ENCODE assay signal across 14 mouse cellular contexts in the genomic region with DNA sequence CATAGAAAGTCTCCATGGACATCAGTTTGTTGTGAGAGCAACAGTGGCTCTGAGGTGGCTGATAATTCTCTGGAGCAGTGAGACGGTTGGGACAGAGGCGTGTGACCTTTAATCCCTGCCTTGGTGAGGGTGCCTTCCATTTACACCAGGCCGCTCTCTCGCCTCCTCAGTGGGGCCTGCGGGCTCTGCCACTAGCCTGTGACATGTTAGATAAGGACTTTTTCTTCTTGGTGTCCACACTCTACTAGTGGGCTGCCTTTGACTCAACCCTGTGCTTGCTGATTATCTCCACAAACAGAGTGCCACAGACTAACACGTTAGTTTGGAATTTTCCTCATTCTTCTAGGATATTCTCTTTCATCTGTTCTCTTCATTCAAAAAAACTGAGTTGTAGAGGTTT. TPM values are rescaled to one million over a fixed set of nuclear protein-coding genes. Genes with fewer than 3 reads are reported as not detected.
A peak's percentile ranks its signal among the peaks of the same experiment; 100 is the strongest.
DNase-seq lines count a peak whose midpoint lies in the region; ATAC-seq and TF ChIP-seq lines count a peak whose summit lies in the region.
"Had no signal": no experiment of that assay in that cellular context is flagged by ENCODE, and none has a peak within 500 bp of the region (broad histone marks: within the 10 kb centered on the region; RNA-seq: fewer than 3 reads in every experiment).

No protein-coding gene starts in this region.

- peak; percentile 58 for DNase-seq in liver, embryonic 11.5 days (ENCODE audit: low spot score)
- DNase-seq in spleen, postnatal 36 days (ENCODE audit: low spot score in 2 of 2), result peak; percentile 57 to 69
- no peak for DNase-seq in right cerebral cortex, postnatal 14 days
- DNase-seq in adrenal gland, adult 8-10 months, result no peak
- DNase-seq: adrenal gland, postnatal 10 days; cerebellum, adult 2 months; gastrocnemius, postnatal 14 days; heart, postnatal 4 days; lung, postnatal 10 days had no signal

- H3K9me3 ChIP-seq in intestine, embryonic 15.5 days, result no peaks in the 10 kb centered on the region
- no peaks in the 10 kb centered on the region for H3K9me3 ChIP-seq in intestine, postnatal 0 days (ENCODE audit: control insufficient read depth)
- no peaks in the 10 kb centered on the region for H3K9me3 ChIP-seq in liver, embryonic 11.5 days (ENCODE audit: control insufficient read depth, low read length)
- H3K9me3 ChIP-seq: forebrain, embryonic 12.5 days had no signal

- 76% methylated on average over 6 of the region's 6 CpGs for WGBS in intestine, embryonic 15.5 days
- 74% methylated on average over 6 of the region's 6 CpGs for WGBS in intestine, postnatal 0 days
- WGBS in liver, embryonic 11.5 days, result 32% methylated on average over 6 of the region's 6 CpGs

- H3K27me3 ChIP-seq in intestine, embryonic 15.5 days (replicated peaks), result no peaks in the 10 kb centered on the region
- H3K27me3 ChIP-seq in intestine, postnatal 0 days (replicated peaks; ENCODE audit: control insufficient read depth, insufficient read depth, low read length), result no peaks in the 10 kb centered on the region
- no peaks in the 10 kb centered on the region for H3K27me3 ChIP-seq in liver, embryonic 11.5 days (replicated peaks; ENCODE audit: control insufficient read depth, insufficient read depth, low read length)
- H3K27me3 ChIP-seq: forebrain, embryonic 12.5 days had no signal

- H3K9ac ChIP-seq in intestine, embryonic 15.5 days, result no peak overlapping the region
- no peak overlapping the region for H3K9ac ChIP-seq in intestine, postnatal 0 days (ENCODE audit: low read depth, low read length)
- H3K9ac ChIP-seq in liver, embryonic 11.5 days (ENCODE audit: low read depth, low read length), result peak overlapping the region; percentile 58
- H3K9ac ChIP-seq: forebrain, embryonic 12.5 days had no signal

- H3K36me3 ChIP-seq in intestine, embryonic 15.5 days, result no peaks in the 10 kb centered on the region
- no peaks in the 10 kb centered on the region for H3K36me3 ChIP-seq in intestine, postnatal 0 days (ENCODE audit: control insufficient read depth, insufficient read depth)
- peaks cover 7% of the 10 kb centered on the region; the same call in 1 of the 2 replicates for H3K36me3 ChIP-seq in liver, embryonic 11.5 days (ENCODE audit: control insufficient read depth, insufficient read depth, low read length)
- H3K36me3 ChIP-seq: forebrain, embryonic 12.5 days had no signal

- no peaks in the 10 kb centered on the region for H3K4me1 ChIP-seq in intestine, embryonic 15.5 days (replicated peaks)
- H3K4me1 ChIP-seq in intestine, postnatal 0 days (replicated peaks; ENCODE audit: control insufficient read depth, insufficient read depth, low read length), result no peaks in the 10 kb centered on the region
- H3K4me1 ChIP-seq in bone marrow macrophage, adult 2 months (ENCODE audit: control insufficient read depth, insufficient read depth, low read length), result peaks cover 41% of the 10 kb centered on the region
- peaks cover 84% of the 10 kb centered on the region for H3K4me1 ChIP-seq in liver, embryonic 11.5 days (replicated peaks; ENCODE audit: control insufficient read depth, insufficient read depth, low read length)
- H3K4me1 ChIP-seq: forebrain, embryonic 12.5 days had no signal

- H3K4me2 ChIP-seq in intestine, embryonic 15.5 days (replicated peaks), result no peak overlapping the region
- H3K4me2 ChIP-seq in intestine, postnatal 0 days (replicated peaks; ENCODE audit: low read depth), result no peak overlapping the region
- H3K4me2 ChIP-seq in liver, embryonic 11.5 days, result peak overlapping the region; percentile 42
- H3K4me2 ChIP-seq: forebrain, embryonic 12.5 days had no signal

- no peak overlapping the region for H3K27ac ChIP-seq in intestine, embryonic 15.5 days
- no peak overlapping the region for H3K27ac ChIP-seq in intestine, postnatal 0 days (ENCODE audit: low read depth, low read length)
- peak overlapping the region; percentile 2; the same call in 1 of the 2 replicates for H3K27ac ChIP-seq in bone marrow macrophage, adult 2 months (ENCODE audit: insufficient read depth, low read depth, low read length)
- H3K27ac ChIP-seq in liver, embryonic 11.5 days (ENCODE audit: low read depth, low read length), result peak overlapping the region; percentile 99
- H3K27ac ChIP-seq: forebrain, embryonic 12.5 days had no signal

- no peak for TF ChIP-seq POLR2A in bone marrow macrophage, adult 2 months (IDR thresholded peaks at IDR 0.05; ENCODE audit: borderline replicate concordance, low read depth, low read length)

- no peak for TF ChIP-seq CTCF in intestine, postnatal 0 days (IDR thresholded peaks at IDR 0.05; ENCODE audit: low read depth)
- no peak for TF ChIP-seq CTCF in bone marrow macrophage, adult 2 months (IDR thresholded peaks at IDR 0.05; ENCODE audit: low read depth, low read length)

- H3K4me3 ChIP-seq in intestine, embryonic 15.5 days (replicated peaks), result no peak overlapping the region
- no peak overlapping the region for H3K4me3 ChIP-seq in intestine, postnatal 0 days (ENCODE audit: low read depth, low read length)
- H3K4me3 ChIP-seq in bone marrow macrophage, adult 2 months (ENCODE audit: insufficient read depth, low read length), result no peak overlapping the region
- H3K4me3 ChIP-seq in liver, embryonic 11.5 days (ENCODE audit: low read depth, low read length), result no peak overlapping the region
- H3K4me3 ChIP-seq: forebrain, embryonic 12.5 days had no signal

- peak; percentile 72; the same call in 1 of the 2 replicates for ATAC-seq in intestine, embryonic 15.5 days
- no peak for ATAC-seq in intestine, postnatal 0 days
- ATAC-seq in liver, embryonic 11.5 days (replicated peaks; ENCODE audit: low FRiP score), result peak; percentile 91
- ATAC-seq: midbrain, embryonic 16.5 days had no signal

RNA-seq across cellular contexts. Expression of a gene that starts 44.4 kb away (rescaled TPM):
- polyA plus RNA-seq in intestine, embryonic 15.5 days (2015; fragmentation: Nextera tagmentation; extraction: Ambion mirVana), result 1.5 and 1.7 TPM in 2 replicates
- polyA plus RNA-seq in intestine, postnatal 0 days (2015; fragmentation: Nextera tagmentation; extraction: Ambion mirVana), result 0.64 and 0.85 TPM in 2 replicates
- polyA plus RNA-seq in bone marrow macrophage, adult 2 months (2012; ENCODE audit: insufficient read depth, insufficient read length, missing spikeins), result 49.9 and 55.8 TPM in 2 replicates
- polyA plus RNA-seq in liver, embryonic 11.5 days (2014; fragmentation: Nextera tagmentation; extraction: Ambion mirVana), result 105 and 120 TPM in 2 replicates
- 1 to 10 TPM; 2.7 to 6.3 (median 3.7) TPM for total RNA-seq in adrenal gland, adult 8-10 months (2022)

Comparison
In these comparisons a context has a peak if more than half of its experiments do, and no peak if none do; other contexts are left out.
1. H3K27ac ChIP-seq: peak in bone marrow macrophage, adult 2 months (single experiment) and liver, embryonic 11.5 days (single experiment); none in intestine, embryonic 15.5 days (single experiment) and intestine, postnatal 0 days (single experiment).
2. DNase-seq: peak in liver, embryonic 11.5 days (single experiment) and spleen, postnatal 36 days (2 of 2); none in right cerebral cortex, postnatal 14 days (single experiment) and adrenal gland, adult 8-10 months (single experiment).
3. RNA of a gene that starts 44.4 kb away (polyA plus RNA-seq): 105 to 120 TPM in liver, embryonic 11.5 days and 49.9 to 55.8 TPM in bone marrow macrophage, adult 2 months; 1.5 to 1.7 TPM in intestine, embryonic 15.5 days and 0.64 to 0.85 TPM in intestine, postnatal 0 days; every median in the first group is over 10 times any median in the second.